Mouse (Mus musculus) left cerebral cortex, adult 9 months (tissue): Measurements from ENCODE around the gene Fgf5.

Experiments used
- DNase-seq, 2 experiments: peaks; one replicate each; pipeline ENCODE4 v3.0.0; 2022; ENCODE audit warnings: low spot score in 2 of 2

Gene Fgf5

GRCm38 (mm10) chr5:98300079-98300478 is 46.1 kb downstream of the Fgf5 start:
- DNase-seq, result no peak

DNA sequence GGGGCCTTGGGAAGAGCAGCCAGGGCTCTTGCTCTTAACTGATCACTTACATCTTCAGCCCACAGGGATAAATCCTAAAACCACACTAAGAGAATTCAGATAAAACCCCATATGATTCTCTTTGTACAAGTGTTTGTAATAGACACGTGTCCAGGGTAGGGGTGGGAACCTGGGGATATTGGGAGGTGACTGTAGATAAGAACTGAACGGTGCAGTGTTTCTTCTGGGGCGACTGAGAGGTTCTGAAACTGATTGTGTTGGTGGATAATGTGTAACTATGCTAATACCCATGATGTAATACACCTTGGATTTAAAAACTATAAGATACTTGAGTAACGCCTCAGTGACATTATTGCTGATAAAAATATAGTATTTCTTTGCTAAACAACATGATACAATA is 51.7 kb downstream of the Fgf5 start:
- DNase-seq, result no peak

GRCm38 (mm10) chr5:98306528-98306927 is 52.5 kb downstream of the Fgf5 start:
- DNase-seq, result no peak

- DNase-seq, result no peak
Observed at GRCm38 (mm10) chr5:98326625-98327024, 72.6 kb downstream of the Fgf5 start.
